ENCODE assay signal across 32 mouse cellular contexts in the genomic region with DNA sequence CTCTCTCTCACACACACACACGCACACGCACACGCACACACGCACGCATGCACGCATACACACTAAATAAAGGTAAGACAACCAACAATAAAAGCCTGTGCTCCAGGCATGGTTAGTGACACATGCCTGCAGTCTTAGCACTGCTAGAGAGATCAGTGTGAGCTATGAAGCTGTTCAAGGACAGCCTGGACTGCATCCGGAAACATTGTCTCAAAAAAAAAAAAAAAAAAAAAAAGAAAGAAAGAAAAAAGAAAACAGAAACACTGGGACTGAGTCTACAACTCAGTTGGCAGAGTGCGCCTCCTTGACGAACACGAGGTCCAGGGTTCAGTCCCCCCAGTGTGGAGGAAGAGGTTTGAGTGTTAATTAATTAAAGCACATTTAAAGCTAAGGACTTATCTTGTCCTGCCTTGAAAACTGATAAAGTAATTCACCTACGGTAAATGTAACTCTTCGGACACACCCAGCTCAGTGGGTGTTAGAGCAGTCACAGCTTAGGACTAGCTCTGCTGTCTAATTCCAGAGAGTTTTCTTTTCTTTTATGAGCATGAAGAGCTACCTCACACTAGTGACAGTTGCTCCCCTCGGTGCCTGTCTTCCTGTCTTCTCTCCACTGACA. TPM values are rescaled to one million over a fixed set of nuclear protein-coding genes. Genes with fewer than 3 reads are reported as not detected.
"Had no signal": no experiment of that assay in that cellular context is flagged by ENCODE, and none has a peak within 500 bp of the region (broad histone marks: within the 10 kb centered on the region; RNA-seq: fewer than 3 reads in every experiment).

No protein-coding gene starts in this region.

- ATAC-seq: forebrain, embryonic 13.5 days; forebrain, embryonic 14.5 days; forebrain, embryonic 15.5 days; forebrain, embryonic 16.5 days; forebrain, postnatal 0 days had no signal

- H3K4me1 ChIP-seq: embryonic facial prominence, embryonic 10.5 days; embryonic facial prominence, embryonic 12.5 days; embryonic facial prominence, embryonic 13.5 days; embryonic facial prominence, embryonic 15.5 days; forebrain, embryonic 10.5 days; forebrain, embryonic 12.5 days; forebrain, embryonic 13.5 days; forebrain, embryonic 15.5 days; heart, embryonic 10.5 days had no signal

- H3K9me3 ChIP-seq: embryonic facial prominence, embryonic 10.5 days; embryonic facial prominence, embryonic 12.5 days; embryonic facial prominence, embryonic 13.5 days; embryonic facial prominence, embryonic 15.5 days; forebrain, embryonic 10.5 days; forebrain, embryonic 12.5 days; forebrain, embryonic 13.5 days; forebrain, embryonic 15.5 days; heart, embryonic 10.5 days had no signal

- H3K9ac ChIP-seq: embryonic facial prominence, embryonic 12.5 days; embryonic facial prominence, embryonic 13.5 days; embryonic facial prominence, embryonic 15.5 days; forebrain, embryonic 12.5 days; forebrain, embryonic 13.5 days; forebrain, embryonic 15.5 days; forebrain, postnatal 0 days had no signal

- H3K27ac ChIP-seq: embryonic facial prominence, embryonic 10.5 days; embryonic facial prominence, embryonic 12.5 days; embryonic facial prominence, embryonic 13.5 days; embryonic facial prominence, embryonic 15.5 days; forebrain, embryonic 10.5 days; forebrain, embryonic 12.5 days; forebrain, embryonic 13.5 days; forebrain, embryonic 15.5 days; gastrocnemius, adult 2 months; heart, adult 2 months; heart, embryonic 10.5 days had no signal

- DNase-seq: cerebellum, adult 9-10 months; cerebellum, adult 9-11 months; cerebellum, postnatal 10 days; cerebellum, postnatal 14 days; cerebellum, postnatal 25 days; cerebellum, postnatal 36 days; embryo, embryonic 11 days; forebrain, postnatal 0 days; gastrocnemius, adult 2 months; gastrocnemius, postnatal 10 days; gastrocnemius, postnatal 14 days; gastrocnemius, postnatal 25 days; gastrocnemius, postnatal 36 days; heart, adult 11 months; heart, adult 18-20 months; heart, adult 2 months had no signal

- H3K36me3 ChIP-seq: embryonic facial prominence, embryonic 10.5 days; embryonic facial prominence, embryonic 12.5 days; embryonic facial prominence, embryonic 13.5 days; embryonic facial prominence, embryonic 15.5 days; forebrain, embryonic 10.5 days; forebrain, embryonic 12.5 days; forebrain, embryonic 15.5 days; heart, embryonic 10.5 days had no signal

- H3K4me3 ChIP-seq: embryonic facial prominence, embryonic 10.5 days; embryonic facial prominence, embryonic 12.5 days; embryonic facial prominence, embryonic 13.5 days; embryonic facial prominence, embryonic 15.5 days; erythroblast, embryonic 14.5 days; forebrain, embryonic 10.5 days; forebrain, embryonic 12.5 days; forebrain, embryonic 13.5 days; forebrain, embryonic 15.5 days; gastrocnemius, adult 2 months; heart, adult 2 months; heart, embryonic 10.5 days had no signal

- H3K27me3 ChIP-seq: embryonic facial prominence, embryonic 12.5 days; embryonic facial prominence, embryonic 13.5 days; embryonic facial prominence, embryonic 15.5 days; forebrain, embryonic 13.5 days; forebrain, embryonic 15.5 days had no signal

- H3K4me2 ChIP-seq: embryonic facial prominence, embryonic 12.5 days; embryonic facial prominence, embryonic 13.5 days; embryonic facial prominence, embryonic 15.5 days; forebrain, embryonic 12.5 days; forebrain, embryonic 13.5 days; forebrain, embryonic 15.5 days had no signal

RNA-seq across cellular contexts. Expression of gene Cd300lf, which starts 4.2 kb away (rescaled TPM):
- total RNA-seq: common myeloid progenitor, adult 5-6 weeks; gastrocnemius, adult 18-20 months; gastrocnemius, postnatal 14 days; gastrocnemius, postnatal 25 days; gastrocnemius, postnatal 36 days had no signal
- polyA plus RNA-seq: embryonic facial prominence, embryonic 10.5 days; embryonic facial prominence, embryonic 11.5 days; erythroblast, embryonic 14.5 days; forebrain, embryonic 11.5 days; forebrain, embryonic 13.5 days; forebrain, embryonic 14.5 days; forebrain, embryonic 15.5 days had no signal
